Mouse (Mus musculus) thymus, postnatal 4 days (tissue): ENCODE measurements around the gene Stt3b.

Experiments used
- DNase-seq: peaks from one replicate; pipeline ENCODE4 v3.0.0; 2021

Stt3b gene

DNA sequence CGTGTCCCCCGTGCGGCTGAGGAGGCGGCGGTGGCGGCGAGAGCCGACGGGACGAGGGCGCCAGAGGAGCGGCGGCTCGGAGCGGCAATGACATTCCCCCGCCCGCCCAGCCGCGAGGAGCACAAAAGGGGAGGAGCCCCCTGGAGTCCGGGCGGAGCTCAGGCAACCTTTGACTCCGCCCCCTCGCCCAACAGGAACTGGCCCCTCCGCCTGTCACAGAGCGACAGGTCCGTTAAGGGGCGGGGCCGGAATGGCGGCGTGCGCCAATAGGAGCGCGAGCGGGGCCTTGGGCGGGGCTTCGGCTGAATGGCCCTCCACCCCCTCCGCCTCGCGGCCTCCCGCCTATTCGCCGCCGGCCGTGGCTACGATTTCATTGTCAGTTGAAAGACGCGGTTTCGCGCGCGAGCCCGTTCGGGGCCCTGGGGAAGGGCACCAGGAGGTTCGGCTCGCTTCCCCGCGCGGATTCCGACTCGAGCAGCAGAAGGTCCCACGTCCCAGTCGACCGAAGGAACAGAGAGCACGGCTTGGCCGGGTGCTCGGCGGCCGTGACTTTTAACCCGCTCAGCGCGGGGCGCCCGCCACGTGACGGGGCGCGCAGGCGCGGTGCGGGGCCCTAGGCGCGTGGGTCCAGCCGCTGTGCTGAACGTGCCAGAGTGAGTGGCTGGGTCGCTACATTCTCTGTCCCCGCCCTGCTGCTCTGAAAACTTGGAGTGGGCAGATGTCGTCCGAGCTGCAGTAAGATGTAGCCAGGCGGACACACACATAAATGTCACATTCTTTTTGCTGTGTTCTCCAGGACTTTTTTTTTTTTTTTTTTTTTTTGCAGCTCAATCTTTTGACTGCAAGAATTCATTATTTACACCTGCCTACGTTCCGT is at the start of gene Stt3b:
Stt3b (minus strand) TSS at position 76 of the 877 bp plus-strand sequence.
- peak; percentile 100 for DNase-seq

DNA sequence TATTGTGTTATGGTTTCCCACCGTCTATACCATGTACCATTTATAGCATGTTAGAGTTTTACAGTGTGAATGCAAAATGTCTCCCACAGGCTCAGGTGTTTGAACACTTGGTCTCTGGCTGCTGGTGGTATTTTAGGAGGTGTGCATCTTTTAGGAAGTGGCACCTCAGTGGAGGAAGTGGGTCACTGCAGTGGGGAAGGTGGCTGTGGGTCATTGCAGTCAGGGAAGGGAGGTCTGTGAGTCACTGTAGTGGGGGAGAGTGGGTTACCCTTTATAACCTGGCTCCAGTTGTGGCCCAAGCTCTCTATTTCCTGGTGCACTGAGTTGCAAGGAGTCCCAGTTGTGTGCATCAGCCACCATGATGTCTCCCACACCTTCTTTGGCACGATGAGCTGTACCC is 48.2 kb upstream of the Stt3b start:
- no peak for DNase-seq

DNA sequence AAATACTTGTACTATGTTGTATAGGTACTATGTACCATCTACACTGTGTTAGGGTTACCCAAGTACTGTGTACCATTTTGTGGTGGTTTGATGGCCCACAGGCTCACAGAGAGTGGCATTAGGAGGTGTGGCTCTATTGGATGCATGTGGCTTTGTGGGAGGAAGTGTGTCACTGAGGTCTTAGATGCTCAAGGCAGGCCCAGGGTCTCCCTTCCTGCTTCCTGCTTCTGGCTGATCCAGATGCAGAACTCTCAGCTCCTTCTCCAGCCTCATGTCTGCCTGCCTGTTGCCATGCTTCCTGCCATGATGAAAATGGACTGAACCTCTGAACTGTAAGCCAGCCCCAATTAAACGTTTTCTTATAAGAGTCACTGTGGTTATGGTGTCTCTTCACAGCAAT is 47.8 kb upstream of the Stt3b start:
- no peak for DNase-seq

DNA sequence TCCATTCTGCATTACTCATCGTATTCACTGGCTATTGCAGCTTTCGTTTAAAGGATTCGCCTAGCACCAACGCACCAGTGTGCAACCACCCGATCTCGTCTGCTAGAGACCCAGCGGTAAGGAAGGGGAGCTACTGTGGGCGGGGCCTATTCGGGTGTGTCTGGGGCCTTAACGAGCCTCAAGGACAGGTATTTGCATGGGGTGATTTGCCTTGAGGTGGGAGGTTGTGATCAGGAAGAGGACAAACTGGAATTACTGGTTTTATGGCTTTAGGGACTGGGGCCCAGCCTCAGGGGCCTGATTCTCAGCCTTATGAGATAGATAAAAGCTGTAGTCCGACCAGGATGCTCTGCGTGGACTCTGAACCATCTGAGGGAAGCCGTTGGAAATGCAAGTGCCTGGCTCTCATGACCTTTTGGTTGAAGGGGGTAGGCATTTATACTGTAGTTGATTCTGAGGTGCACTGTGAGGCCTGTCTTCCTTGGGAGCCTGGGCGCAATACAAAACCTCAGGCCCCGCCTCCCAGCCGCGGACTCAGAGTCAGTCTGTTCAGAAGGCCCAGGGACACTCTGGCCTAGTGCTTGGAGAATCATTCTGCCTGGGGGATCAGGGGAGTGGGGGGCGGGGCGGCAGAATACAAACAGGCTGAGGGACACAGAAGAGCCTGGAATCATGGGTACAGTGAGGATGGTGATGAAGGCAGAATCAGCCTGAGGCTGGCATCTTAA is 46.7 kb upstream of the Stt3b start:
- no peak for DNase-seq

DNA sequence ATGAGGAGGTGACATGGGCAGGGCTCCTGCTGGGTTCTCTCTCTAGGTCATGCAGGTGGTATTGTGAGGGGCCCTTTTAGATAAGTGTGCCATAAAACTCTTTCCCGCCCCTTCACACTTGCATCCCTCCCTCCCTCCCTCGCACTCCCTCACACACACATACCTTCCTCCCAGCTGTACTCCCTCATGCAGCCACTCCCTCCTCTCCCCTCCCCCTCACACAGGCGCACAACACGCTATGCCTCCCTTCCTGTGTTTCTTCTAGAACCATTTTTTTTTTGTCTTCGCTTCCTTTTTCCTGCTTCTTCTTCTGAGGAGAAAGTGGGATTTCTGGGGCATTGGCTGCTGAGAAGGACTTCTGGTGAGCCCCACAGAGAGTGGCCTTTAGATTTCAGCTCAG is 45.8 kb upstream of the Stt3b start:
- peak; percentile 21 for DNase-seq

DNA sequence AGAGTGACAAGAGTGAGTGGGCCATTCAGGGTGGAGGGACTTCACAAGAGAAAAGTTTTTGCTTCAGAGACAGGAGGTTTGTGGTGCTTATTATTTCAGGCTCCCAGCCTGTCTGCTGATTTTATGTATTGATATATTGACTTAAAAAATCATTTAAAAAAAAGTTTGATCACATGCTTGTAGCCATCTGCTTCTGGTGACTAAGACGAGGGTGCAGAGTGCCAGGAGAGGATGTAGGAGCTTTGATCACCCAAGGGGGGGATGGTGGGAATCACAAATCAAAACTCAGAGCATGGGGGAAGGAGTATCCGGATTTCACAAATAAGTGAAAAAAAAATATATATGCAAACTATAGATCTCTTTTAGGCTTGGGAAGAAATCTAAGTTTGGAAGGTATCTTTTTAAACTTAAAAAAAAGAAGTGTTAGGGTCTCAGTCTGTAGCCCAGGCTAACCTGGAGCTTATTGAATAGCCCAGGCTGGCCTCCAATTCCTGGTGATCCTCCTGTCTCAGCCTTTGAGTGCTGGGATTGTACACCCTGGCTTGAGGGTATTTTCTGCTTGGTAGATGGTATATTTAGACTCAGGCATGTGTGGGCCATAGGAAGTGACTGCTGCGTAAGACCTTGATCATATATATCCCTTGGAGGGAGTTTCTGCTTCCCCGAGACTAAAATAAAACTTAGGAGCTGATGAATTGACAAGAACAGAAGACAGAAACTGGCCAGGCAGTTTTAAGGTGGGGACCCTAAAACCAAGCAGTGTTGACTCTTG is 39.7 kb upstream of the Stt3b start:
- DNase-seq: no peak

DNA sequence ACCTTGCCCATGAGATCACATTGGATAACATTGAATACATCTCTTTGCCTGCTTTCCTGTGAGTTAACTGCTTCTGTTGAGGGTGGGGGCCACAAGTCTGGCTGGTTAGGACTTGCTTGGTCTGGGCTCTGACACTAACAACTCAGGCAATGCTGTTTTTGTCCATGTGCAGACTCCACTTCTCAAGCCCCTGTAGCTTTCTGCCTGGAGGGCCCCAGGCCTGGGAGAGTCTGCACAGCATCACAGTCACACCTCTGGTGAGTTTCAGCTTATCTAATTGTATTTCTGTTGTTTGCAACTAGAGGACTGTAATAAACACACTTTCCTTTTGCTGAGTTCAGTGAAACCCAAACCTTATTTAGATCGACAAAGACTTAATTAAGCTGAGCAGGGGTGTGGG is 38.9 kb upstream of the Stt3b start:
- no peak for DNase-seq

DNA sequence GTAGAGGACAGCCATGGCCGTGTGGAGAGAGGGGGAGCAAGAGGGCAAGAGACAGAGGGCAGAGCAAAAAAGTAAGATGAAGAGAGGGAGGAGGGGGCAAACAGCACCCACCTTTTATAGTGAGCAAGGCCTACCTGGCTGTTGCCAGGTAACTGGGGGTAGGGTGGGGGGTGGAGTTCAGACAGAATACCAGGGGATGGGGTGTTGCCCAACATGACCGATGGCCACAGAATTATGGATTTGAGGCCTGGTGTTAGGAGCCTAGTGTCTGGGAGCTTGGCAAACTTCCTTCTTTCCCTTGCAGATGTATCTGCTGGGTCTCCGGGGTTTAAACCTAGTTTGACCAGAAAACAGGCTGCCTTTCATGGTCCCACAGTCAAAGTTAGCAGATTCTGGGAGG is 34.7 kb upstream of the Stt3b start:
- DNase-seq: no peak

DNA sequence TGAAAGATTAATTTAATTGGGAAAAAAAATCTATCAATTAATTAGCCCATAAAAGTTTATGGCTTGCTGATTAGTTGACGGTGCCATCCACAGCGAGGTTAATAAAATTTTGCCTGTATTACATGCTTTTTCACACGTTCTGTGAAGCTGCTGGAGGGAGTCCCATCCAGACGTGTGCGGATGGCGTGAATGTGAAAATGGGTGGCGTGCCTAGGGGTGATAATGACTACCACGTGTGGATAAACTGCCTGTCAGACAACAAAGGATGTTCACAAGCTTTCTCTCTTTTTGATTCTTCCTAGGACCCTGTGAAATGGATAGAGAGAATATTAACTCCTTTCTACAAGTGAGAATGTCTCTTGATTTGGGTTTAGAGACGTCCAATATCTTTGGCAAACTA is 31.4 kb upstream of the Stt3b start:
- no peak for DNase-seq

DNA sequence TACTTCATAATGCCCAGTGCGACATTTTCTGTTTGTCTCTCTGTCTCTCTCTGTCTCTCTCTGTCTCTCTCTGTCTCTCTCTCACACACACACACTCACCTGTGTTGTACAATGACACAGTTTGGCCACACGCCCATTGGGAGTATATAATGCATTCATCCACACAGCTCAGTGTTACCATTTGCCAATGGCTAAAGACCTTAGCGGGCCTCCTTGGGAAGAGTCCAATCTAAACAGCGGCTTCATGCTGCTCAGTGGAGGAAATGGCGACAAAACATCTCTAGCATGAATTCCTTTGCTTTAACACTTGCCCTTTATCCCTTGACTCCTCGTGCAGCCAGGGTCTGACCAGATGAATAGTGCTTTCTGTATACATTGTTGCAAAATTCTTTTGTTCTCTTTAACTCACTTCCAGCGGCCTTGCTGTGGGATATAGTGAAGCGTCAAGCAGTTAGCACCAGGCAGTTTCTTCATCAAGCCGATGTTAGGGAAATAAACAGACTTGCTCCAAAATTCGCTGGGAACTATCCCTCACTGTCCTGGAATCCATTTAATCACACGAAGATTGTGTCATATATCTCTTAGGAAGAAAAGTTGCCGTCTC is 30.1 kb upstream of the Stt3b start:
- DNase-seq: no peak

DNA sequence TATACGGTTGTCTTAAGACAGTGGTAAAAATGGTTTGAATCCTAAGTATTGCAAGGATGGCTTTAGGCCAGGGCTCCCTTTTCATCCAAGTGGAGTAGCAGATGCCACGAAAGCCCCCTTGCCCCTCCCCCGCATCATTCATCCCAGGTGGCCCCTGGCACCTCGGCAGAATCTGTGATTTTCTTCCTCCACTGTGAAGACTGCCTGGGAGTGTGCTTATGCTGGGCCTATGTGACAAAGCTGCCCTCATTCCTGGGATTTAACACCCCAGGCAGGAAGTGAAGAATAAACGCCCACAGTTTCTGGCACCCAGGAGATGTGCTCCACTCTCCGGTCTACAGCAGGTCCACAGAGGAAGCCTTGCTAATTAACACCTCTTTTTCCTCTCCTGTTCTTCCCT is 28.6 kb upstream of the Stt3b start:
- no peak for DNase-seq

DNA sequence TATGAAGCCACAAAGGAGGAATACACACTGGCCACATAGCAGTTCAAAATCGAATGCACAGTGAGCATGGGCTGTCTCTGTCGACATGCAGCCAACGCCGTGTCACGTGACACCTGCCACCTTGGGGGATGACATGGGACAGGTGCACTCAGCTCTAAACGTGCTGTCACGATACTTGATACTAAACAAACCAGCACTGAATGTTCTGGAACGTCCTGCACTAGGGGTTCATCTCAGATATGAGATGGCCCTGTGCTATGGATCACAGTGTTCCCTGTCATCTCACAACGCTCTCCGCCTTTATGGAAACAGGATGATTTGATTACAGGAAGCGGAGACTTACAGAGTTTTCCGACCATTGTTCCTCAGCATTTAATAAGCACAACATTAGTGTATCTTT is 22.8 kb upstream of the Stt3b start:
- no peak for DNase-seq

DNA sequence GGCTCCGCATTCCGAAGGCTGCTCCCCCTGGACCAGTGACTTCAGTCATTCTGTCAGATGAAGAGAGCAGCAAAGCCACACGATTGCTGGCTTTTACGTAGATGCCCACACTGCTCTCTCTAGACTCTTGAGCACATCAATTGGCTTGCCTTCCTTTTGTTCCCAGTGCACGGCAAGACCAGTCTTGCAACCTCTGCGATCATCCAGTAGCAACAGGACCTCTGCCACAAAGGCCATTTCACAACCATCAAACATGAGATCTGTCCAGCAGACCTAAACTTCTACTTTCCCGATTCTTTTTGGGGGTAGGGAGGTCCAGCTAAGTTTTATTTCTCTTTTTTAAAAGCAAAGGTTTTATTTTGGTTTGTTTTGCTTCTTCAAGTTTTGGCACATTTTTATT is 22.1 kb upstream of the Stt3b start:
- no peak for DNase-seq

DNA sequence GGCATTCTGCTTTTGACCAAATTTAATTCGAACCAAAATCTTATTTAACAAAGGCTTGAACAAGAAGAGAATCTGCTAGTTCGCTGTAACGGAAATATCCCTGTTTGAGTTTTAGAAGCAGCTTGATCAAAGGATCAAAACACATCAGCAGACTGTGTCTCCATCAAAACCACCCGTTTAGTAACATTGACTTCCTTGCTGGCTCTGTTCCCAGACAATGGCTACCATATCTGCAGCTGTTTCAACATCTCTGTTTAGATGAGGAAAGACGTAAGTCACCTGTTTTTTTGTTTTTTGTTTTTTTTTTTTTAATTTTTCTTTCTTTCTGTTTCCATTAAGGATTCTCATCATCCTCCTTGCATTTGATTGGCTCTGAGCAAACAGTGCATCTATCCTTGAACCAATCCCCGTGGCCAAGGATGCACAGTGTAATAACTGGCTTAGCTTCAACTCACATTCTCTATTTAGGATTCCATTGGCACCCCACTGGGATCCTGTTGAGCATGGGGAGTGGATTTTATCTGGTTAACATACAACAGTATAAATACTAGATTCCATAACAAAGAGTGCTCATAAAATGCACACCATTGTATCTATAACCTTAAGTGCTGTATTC is 20.7 kb upstream of the Stt3b start:
- DNase-seq: no peak

DNA sequence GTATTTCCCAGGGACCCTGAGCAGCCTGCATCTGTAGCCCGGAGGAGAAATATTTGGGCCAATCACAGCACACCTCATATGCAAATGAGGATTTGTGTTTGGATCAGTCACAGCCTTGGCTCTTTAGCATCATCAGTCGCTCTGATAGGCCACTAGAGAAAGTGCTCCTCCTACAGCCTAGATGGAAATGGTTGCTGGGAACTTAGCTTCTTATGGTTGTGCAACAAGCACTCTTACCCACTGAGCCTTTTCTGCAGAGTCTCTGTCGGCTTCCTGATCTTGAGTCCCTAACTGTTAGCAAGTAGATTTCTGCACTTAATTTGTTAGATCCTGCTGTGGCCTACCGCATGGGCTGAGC is 16.3 kb upstream of the Stt3b start:
- no peak for DNase-seq

DNA sequence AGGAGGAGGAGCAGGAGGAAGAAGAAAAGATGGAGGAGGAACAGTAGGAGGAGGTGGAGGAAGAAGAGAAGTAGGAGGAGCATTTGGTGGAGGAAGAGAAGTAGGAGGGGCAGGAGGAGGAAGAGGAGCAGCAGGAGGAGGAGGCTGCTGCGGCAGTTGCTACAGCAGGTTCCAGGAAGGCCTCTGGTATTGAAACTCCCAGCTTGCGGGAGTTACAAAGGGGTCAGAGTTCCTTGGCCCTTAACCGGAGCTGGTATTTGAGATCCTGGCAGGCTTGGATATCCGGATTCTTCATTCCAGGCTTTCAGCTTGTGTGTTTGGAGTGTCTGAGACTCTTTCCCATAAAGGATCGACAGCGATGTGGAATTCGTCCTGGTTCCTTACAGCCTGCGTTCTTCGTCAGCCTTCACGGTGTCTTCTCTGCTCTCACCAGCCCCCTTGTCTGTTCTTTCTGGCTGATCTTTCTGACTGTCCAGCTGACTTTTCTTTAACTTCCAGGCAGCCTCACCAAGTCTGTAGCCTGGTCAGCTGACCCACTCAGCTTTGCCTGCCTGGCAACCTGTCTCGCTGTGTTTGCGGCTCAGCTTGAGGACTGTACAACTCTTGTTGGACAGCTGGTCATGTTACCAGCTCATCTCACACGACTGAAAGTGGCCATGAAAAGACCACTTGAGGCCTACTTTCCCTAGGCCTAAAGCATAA is 15.8 kb upstream of the Stt3b start:
- no peak for DNase-seq

DNA sequence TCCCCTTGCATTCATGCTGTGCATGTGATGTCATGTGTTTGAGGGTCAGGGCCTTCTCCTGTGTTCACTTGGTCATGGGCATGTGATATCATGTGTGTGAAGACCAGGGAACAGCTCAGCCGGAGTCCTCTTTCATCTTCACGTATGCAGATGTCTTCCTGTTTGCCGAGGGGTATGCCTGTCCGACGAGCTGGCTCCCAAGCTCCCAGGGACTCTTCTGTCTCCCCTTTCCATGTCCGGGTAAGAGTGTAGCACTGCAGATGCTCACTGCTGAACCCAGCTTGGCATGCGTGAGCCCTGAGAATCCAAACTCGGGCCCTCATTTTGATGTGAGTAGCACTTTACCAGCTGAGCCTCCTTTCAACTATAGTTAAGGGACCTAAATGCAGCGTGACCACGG is 13.4 kb upstream of the Stt3b start:
- no peak for DNase-seq

DNA sequence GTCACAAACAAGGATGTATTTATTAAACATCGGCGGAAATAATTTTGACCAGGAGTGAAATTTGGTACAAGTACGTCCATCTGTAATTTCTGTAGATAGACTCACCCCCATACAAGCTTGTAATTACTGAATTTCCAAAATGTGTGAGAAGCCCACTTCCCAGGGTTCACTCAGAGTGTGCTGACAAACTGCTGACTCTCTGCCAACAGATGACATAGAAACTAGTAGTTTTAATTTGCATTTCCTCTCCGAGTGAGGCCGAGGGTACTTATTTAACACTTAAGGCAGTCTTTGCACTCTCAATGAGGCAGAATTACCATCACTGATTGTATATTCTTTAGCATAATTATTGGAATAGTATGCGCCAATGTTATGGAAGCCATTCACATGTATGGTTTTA is 12.2 kb upstream of the Stt3b start:
- no peak for DNase-seq

DNA sequence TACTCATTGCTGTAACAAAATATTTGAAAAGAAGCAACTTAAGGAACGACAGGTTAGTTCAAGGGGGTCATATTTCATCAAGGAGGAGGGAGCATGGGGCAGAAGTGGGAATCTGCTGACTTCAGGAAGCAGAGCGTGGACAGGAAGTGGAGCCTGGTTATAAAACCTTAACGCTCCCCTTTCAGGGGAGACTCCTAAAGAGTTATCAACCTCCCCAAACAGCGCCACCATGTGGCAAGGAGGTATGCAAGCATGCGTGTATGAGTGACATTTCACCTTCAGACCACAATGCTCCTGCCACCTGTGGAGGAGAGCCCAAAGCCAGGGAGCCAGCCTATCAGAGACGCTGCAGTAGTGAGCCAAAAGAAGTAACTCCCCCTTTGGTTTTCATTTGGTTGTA is 10.8 kb upstream of the Stt3b start:
- peak; percentile 55 for DNase-seq

DNA sequence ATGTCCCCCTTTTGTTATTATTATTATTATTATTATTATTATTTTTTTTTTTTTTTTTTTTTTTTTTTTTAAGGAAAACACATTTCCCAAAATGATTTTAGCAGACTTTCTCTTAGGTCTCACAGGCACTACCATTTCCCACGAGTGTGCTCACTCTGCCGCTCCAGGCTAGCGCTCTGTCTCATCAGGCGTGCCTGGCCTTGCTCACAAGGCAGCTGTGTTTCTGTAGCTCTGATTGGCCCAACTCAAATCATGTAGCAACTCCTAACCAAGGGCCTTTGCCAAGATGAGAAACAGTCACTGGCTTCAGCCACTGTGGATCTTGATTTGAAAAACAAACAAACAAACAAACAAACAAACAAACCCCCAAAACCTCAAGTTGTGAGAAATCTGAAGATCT is 9.9 kb upstream of the Stt3b start:
- DNase-seq: no peak

DNA sequence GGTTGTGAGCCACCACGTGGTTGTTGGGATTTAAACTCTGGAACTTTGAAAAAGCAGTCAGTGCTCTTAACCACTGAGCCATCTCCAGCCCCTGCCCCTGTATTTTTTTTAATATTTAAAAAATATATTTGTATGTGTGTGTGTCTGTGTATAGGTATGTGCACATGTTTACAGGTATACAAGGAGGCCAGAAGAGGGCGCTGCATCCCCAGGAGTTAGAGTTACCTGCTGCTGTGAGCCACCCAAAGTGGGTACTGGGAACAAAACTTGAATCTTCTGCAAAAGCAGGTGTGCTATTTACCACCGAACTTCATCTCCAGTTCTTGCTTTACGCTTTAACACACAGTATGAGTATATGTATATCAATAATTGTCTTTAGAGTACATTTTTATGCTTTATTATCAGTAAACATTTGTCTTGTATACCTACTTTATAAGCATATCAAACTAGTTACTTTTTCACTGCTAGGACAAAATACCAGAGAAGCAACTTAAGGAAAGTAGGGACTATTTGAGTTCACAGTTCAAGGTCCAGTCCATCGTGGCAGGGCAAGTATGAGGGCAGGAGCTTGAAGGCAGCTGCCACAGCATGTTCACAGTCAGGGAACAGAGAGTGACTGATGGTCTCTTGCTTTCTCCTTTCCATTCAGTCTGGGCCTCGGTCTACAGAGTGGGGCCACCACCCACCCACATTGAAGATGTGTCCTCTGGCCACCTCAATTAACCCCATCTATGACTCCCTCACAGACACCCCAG is 8.6 kb upstream of the Stt3b start:
- peak; percentile 33 for DNase-seq

DNA sequence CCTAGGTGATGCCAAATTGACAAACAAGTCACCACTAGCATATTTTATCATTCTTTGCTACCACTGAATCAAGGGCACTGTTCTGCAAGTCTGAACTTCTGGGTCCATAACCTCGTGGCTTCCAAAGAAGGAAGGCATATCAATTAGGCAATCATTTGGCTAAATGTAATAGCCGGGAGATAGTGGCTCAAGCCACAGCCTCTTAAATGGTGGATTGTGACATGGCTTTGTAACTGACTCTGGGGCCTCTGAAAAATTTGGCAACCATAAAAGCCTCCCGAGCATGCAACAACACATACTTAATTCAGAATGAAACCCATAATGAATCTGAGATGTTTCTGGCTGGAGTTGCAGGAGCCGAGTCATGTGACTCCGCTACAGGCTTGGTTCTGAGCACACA is 6.8 kb upstream of the Stt3b start:
- DNase-seq: no peak
